ENCODE assay signal across 9 mouse cellular contexts in genomic region chr13:49129845-49130244, GRCm38 (mm10). TPM values are rescaled to one million over a fixed set of nuclear protein-coding genes. Genes with fewer than 3 reads are reported as not detected.
A peak's percentile ranks its signal among the peaks of the same experiment; 100 is the strongest.
DNase-seq lines count a peak whose midpoint lies in the region; ATAC-seq and TF ChIP-seq lines count a peak whose summit lies in the region.
"Had no signal": no experiment of that assay in that cellular context is flagged by ENCODE, and none has a peak within 500 bp of the region (broad histone marks: within the 10 kb centered on the region; RNA-seq: fewer than 3 reads in every experiment).

No protein-coding gene starts in this region.

- H3K27me3 ChIP-seq in hindbrain, postnatal 0 days (ENCODE audit: insufficient read depth, low read length), result no peaks in the 10 kb centered on the region
- no peaks in the 10 kb centered on the region for H3K27me3 ChIP-seq in kidney, adult 2 months (replicated peaks; ENCODE audit: control insufficient read depth, insufficient read depth, low read length)

- 0 out of 2 replicates have a peak overlapping the region, but pooled peaks have one; percentile 2 for H3K4me2 ChIP-seq in hindbrain, postnatal 0 days (ENCODE audit: low read depth, low read length)

- peak; percentile 64 for ATAC-seq in hindbrain, postnatal 0 days

- WGBS in hindbrain, postnatal 0 days, result 6% methylated on average over 4 of the region's 4 CpGs
- 74% methylated on average over 4 of the region's 4 CpGs for WGBS in kidney, adult 2 months

- H3K9me3 ChIP-seq in hindbrain, postnatal 0 days (ENCODE audit: low read length), result no peaks in the 10 kb centered on the region

- peaks cover 62% of the 10 kb centered on the region for H3K4me1 ChIP-seq in hindbrain, postnatal 0 days (ENCODE audit: insufficient read depth, low read length)
- no peaks in the 10 kb centered on the region for H3K4me1 ChIP-seq in kidney, adult 2 months (ENCODE audit: control insufficient read depth, insufficient read depth, low read length)

- peak overlapping the region; percentile 60; the same call in 1 of the 2 replicates for H3K27ac ChIP-seq in hindbrain, postnatal 0 days
- H3K27ac ChIP-seq in kidney, adult 2 months (ENCODE audit: insufficient read depth, low read depth, low read length), result no peak overlapping the region
- H3K27ac ChIP-seq: macrophage had no signal

- no peak for TF ChIP-seq CTCF in hindbrain, postnatal 0 days (IDR thresholded peaks at IDR 0.05; ENCODE audit: low read depth)
- no peak for TF ChIP-seq CTCF in kidney, adult 2 months (conservative IDR thresholded peaks at IDR 0.05; ENCODE audit: insufficient read depth, insufficient read length, low read depth, low read length)

- no peaks in the 10 kb centered on the region for H3K36me3 ChIP-seq in hindbrain, postnatal 0 days (ENCODE audit: insufficient read depth, low read length)
- no peaks in the 10 kb centered on the region for H3K36me3 ChIP-seq in kidney, adult 2 months (ENCODE audit: control insufficient read depth, insufficient read depth, low read length)

- no peak overlapping the region for H3K4me3 ChIP-seq in hindbrain, postnatal 0 days (ENCODE audit: low read length)
- H3K4me3 ChIP-seq in kidney, adult 2 months (ENCODE audit: insufficient read depth, low read depth, low read length), result no peak overlapping the region

- no peak for TF ChIP-seq POLR2A in kidney, adult 2 months (IDR thresholded peaks at IDR 0.05; ENCODE audit: low read depth, low read length)

- DNase-seq in adrenal gland, postnatal 10 days, result peak; percentile 62
- no peak for DNase-seq in adrenal gland, adult 18-20 months (ENCODE audit: low spot score in 2 of 2)
- DNase-seq in brain, adult 2 months (ENCODE audit: low read depth, low spot score), result peak; percentile 91
- DNase-seq in gastrocnemius, postnatal 25 days, result peak; percentile 70
- peak; percentile 79 for DNase-seq in hindbrain, postnatal 0 days (ENCODE audit: low spot score)
- DNase-seq in retina, embryonic 14.5 days (ENCODE audit: low spot score), result peak; percentile 72
- no peak for DNase-seq in thymus, postnatal 10 days (ENCODE audit: low spot score in 2 of 2)
- no peak for DNase-seq in kidney, adult 2 months

- H3K9ac ChIP-seq in hindbrain, postnatal 0 days (replicated peaks; ENCODE audit: low read length), result 0 out of 2 replicates have a peak overlapping the region, but pooled peaks have one; percentile 3

RNA-seq across cellular contexts. Expression of gene Wnk2, which starts 18.0 kb away (rescaled TPM):
- 1 to 10 TPM; 4.1 to 8.3 TPM for total RNA-seq in adrenal gland, postnatal 10 days (2021)
- 1 to 10 TPM; 2.3 TPM for total RNA-seq in adrenal gland, adult 18-20 months (2021)
- total RNA-seq in gastrocnemius, postnatal 25 days (2021), result 10 to 100 TPM; 51.0 to 62.2 TPM
- 63.8 and 68.9 TPM in 2 replicates for total RNA-seq in hindbrain, postnatal 0 days (2014; rRNA removed)
- 14.5 and 15.1 TPM in 2 replicates for polyA plus RNA-seq in hindbrain, postnatal 0 days (2015; fragmentation: Nextera tagmentation; extraction: Ambion mirVana)
- polyA plus RNA-seq in kidney, adult 2 months (2012; rRNA removed), result 2.3 and 2.7 TPM in 2 replicates
- polyA plus RNA-seq: macrophage had no signal

RNA-seq across cellular contexts. Expression of gene Ninj1, which starts 57.4 kb away (rescaled TPM):
- total RNA-seq in adrenal gland, postnatal 10 days (2021), result 10 to 100 TPM; 77.3 to 79.6 TPM
- total RNA-seq in adrenal gland, adult 18-20 months (2021), result 10 to 100 TPM; 60.6 to 78.3 TPM
- total RNA-seq in gastrocnemius, postnatal 25 days (2021), result 10 to 100 TPM; 15.8 to 18.8 TPM
- total RNA-seq in hindbrain, postnatal 0 days (2014; rRNA removed), result 44.1 and 54.4 TPM in 2 replicates
- polyA plus RNA-seq in hindbrain, postnatal 0 days (2015; fragmentation: Nextera tagmentation; extraction: Ambion mirVana), result 50.0 and 50.7 TPM in 2 replicates
- polyA plus RNA-seq in kidney, adult 2 months (2012; rRNA removed), result 735 and 1,000 TPM in 2 replicates

Comparison
In these comparisons a context has a peak if more than half of its experiments do, and no peak if none do; other contexts are left out.
1. DNase-seq: peak in adrenal gland, postnatal 10 days (single experiment), brain, adult 2 months (single experiment), gastrocnemius, postnatal 25 days (single experiment), hindbrain, postnatal 0 days (single experiment) and retina, embryonic 14.5 days (single experiment); none in adrenal gland, adult 18-20 months (0 of 2), thymus, postnatal 10 days (0 of 2) and kidney, adult 2 months (single experiment).